Mouse (Mus musculus): ENCODE data around the gene Nmrk1. TPM values are rescaled to one million over a fixed set of nuclear protein-coding genes. Genes with fewer than 3 reads are reported as not detected.

Gene Nmrk1
- polyA plus RNA-seq, 1 experiment from 2014 or later, result 8.1 TPM

DNA sequence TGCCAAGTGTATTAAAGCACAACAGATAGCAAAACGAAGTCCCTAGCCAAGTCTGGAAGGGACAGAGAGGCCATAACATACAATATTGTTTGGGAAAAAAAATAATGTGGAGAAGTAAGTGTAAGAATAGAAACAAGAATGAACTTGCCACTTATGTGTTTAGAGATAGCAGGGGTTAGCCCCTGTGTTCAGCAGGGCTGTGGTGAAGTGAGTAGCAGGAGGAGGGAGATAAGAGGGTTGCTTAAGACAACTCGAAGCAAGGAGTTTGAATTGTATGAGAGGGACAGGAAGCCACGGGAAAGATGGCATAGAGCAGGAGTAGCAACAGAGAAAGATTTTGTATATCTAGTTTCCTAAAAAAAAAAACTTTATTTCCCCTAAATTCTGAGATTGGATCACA lies 60.4 kb downstream of the Nmrk1 start:
- Histone ChIP-seq H3K4me3 (ENCODE audit: low read depth, low read length) (no peak overlapping the region), H3K36me3 (ENCODE audit: control insufficient read depth, insufficient read depth, low read length) (no peaks in the 10 kb centered on the region), H3K4me2 (ENCODE audit: low read depth) (no peak overlapping the region), H3K9ac (ENCODE audit: low read length) (no peak overlapping the region), H3K9me3 (ENCODE audit: control insufficient read depth, low read length) (no peaks in the 10 kb centered on the region), H3K4me1 (ENCODE audit: control insufficient read depth, insufficient read depth, low read length) (no peaks in the 10 kb centered on the region), H3K27ac (ENCODE audit: low read depth, low read length) (no peak overlapping the region), H3K27me3 (ENCODE audit: control insufficient read depth, insufficient read depth, low read length) (no peaks in the 10 kb centered on the region)
- ATAC-seq (ENCODE audit: insufficient read depth, low FRiP score, low TSS enrichment) (no peak), DNase-seq (ENCODE audit: low spot score) (no peak)
- 90% methylated on average over 3 of the region's 3 CpGs for WGBS

GRCm38 (mm10) chr19:18692768-18693167 lies 61.0 kb downstream of the Nmrk1 start:
- no peak for ATAC-seq (ENCODE audit: insufficient read depth, low FRiP score, low TSS enrichment)
- H3K27ac ChIP-seq (ENCODE audit: low read depth, low read length), result no peak overlapping the region

GRCm38 (mm10) chr19:18695116-18695515 lies 63.4 kb downstream of the Nmrk1 start:
- H3K4me3 ChIP-seq (ENCODE audit: low read depth, low read length), result no peak overlapping the region
- no peaks in the 10 kb centered on the region for H3K36me3 ChIP-seq (ENCODE audit: control insufficient read depth, insufficient read depth, low read length)
- H3K4me1 ChIP-seq (ENCODE audit: control insufficient read depth, insufficient read depth, low read length), result no peaks in the 10 kb centered on the region
- no peak overlapping the region for H3K27ac ChIP-seq (ENCODE audit: low read depth, low read length)
- no peaks in the 10 kb centered on the region for H3K27me3 ChIP-seq (ENCODE audit: control insufficient read depth, insufficient read depth, low read length)
- H3K4me2 ChIP-seq (ENCODE audit: low read depth), result no peak overlapping the region
- no peak for ATAC-seq (ENCODE audit: insufficient read depth, low FRiP score, low TSS enrichment)
- no peak for DNase-seq (ENCODE audit: low spot score)
- H3K9me3 ChIP-seq (ENCODE audit: control insufficient read depth, low read length), result no peaks in the 10 kb centered on the region
- 94% methylated on average over 3 of the region's 3 CpGs for WGBS
- no peak overlapping the region for H3K9ac ChIP-seq (ENCODE audit: low read length)

More at GRCm38 (mm10) chr19:18692768-18693167, 61.0 kb downstream of the Nmrk1 start:
- WGBS, result 84% methylated on average over 2 of the region's 2 CpGs
- Histone ChIP-seq H3K9ac (ENCODE audit: low read length) (no peak overlapping the region), H3K27me3 (ENCODE audit: control insufficient read depth, insufficient read depth, low read length) (no peaks in the 10 kb centered on the region), H3K36me3 (ENCODE audit: control insufficient read depth, insufficient read depth, low read length) (no peaks in the 10 kb centered on the region), H3K4me1 (ENCODE audit: control insufficient read depth, insufficient read depth, low read length) (no peaks in the 10 kb centered on the region), H3K4me3 (ENCODE audit: low read depth, low read length) (no peak overlapping the region), H3K4me2 (ENCODE audit: low read depth) (no peak overlapping the region), H3K9me3 (ENCODE audit: control insufficient read depth, low read length) (no peaks in the 10 kb centered on the region)
- DNase-seq (ENCODE audit: low spot score), result no peak

DNA sequence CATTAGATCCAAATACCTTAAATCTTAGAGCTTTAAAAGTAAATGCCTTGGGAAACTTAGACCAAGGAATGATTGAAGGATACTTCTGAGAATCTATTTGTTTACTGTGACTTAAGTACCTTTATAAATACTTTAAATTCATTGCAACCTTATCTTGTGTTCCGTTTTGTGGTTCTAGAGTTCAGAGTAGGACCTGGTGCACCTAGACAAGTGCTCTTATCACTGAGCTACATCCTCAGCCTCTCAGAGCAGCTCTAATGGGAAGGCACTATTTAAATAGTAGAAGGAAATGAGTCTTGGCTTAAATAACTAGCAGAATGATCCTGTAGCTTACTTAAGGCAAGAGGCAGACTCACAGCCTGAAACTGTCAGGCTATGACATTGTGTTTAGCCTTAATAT lies 63.8 kb downstream of the Nmrk1 start:
- Histone ChIP-seq H3K4me2 (ENCODE audit: low read depth) (no peak overlapping the region), H3K27me3 (ENCODE audit: control insufficient read depth, insufficient read depth, low read length) (no peaks in the 10 kb centered on the region), H3K27ac (ENCODE audit: low read depth, low read length) (no peak overlapping the region), H3K4me1 (ENCODE audit: control insufficient read depth, insufficient read depth, low read length) (no peaks in the 10 kb centered on the region), H3K36me3 (ENCODE audit: control insufficient read depth, insufficient read depth, low read length) (no peaks in the 10 kb centered on the region), H3K4me3 (ENCODE audit: low read depth, low read length) (no peak overlapping the region), H3K9ac (ENCODE audit: low read length) (no peak overlapping the region), H3K9me3 (ENCODE audit: control insufficient read depth, low read length) (no peaks in the 10 kb centered on the region)
- DNase-seq (ENCODE audit: low spot score), result no peak
- WGBS, result 91% methylated on average over 1 of the region's 1 CpGs
- ATAC-seq (ENCODE audit: insufficient read depth, low FRiP score, low TSS enrichment), result no peak

Other genes starting within 250 kb of the Nmrk1 start
- 50.0 and 51.7 TPM in 2 replicates for gene Ostf1, start 127 bp upstream of the Nmrk1 start, polyA plus RNA-seq (2014; fragmentation: Nextera tagmentation; extraction: Ambion mirVana)
- 24.2 and 27.1 TPM in 2 replicates for gene Carnmt1, start 38.8 kb downstream of the Nmrk1 start, polyA plus RNA-seq (2014; fragmentation: Nextera tagmentation; extraction: Ambion mirVana)
- gene D030056L22Rik, start 81.2 kb downstream of the Nmrk1 start, polyA plus RNA-seq (2014; fragmentation: Nextera tagmentation; extraction: Ambion mirVana), result 77.6 and 81.0 TPM in 2 replicates
- 0.19 and 0.37 TPM in 2 replicates for gene Trpm6, start 118.0 kb downstream of the Nmrk1 start, polyA plus RNA-seq (2014; fragmentation: Nextera tagmentation; extraction: Ambion mirVana)

Measured in neural tube, embryonic 11.5 days (tissue).